Mouse (Mus musculus) neural tube, embryonic 12.5 days (tissue): Measurements from ENCODE around the gene Rnf150. TPM values are rescaled to one million over a fixed set of nuclear protein-coding genes. Genes with fewer than 3 reads are reported as not detected.

Source experiments
- ATAC-seq: fragments of 200-750 bp; cut with Nextera tagmentation; 2 replicates; pipeline ENCODE4 v1.8.0; 2017; ENCODE audit warnings: low read depth, mild to moderate bottlenecking, moderate TSS enrichment, moderate library complexity; ENCODE audit not compliant: low FRiP score
- H3K27ac ChIP-seq: fragments of 300-500 bp; sonication (generic); 2 replicates; pipeline ENCODE4 v1.5.1; 2016
- H3K27me3 ChIP-seq: fragments of 300-500 bp; sonication (generic); replicated peaks from 2 replicates; pipeline ENCODE4 v1.6.1; 2016; ENCODE audit warnings: mild to moderate bottlenecking
- H3K36me3 ChIP-seq: fragments of 300-500 bp; sonication (generic); 2 replicates; pipeline ENCODE4 v1.6.1; 2016; ENCODE audit warnings: mild to moderate bottlenecking
- H3K4me1 ChIP-seq: fragments of 300-500 bp; sonication (generic); 2 replicates; pipeline ENCODE4 v1.6.1; 2016
- H3K4me2 ChIP-seq: fragments of 300-500 bp; sonication (generic); replicated peaks from 2 replicates; pipeline ENCODE4 v1.6.1; 2016; ENCODE audit warnings: mild to moderate bottlenecking
- H3K4me3 ChIP-seq: fragments of 300-500 bp; sonication (generic); 2 replicates; pipeline ENCODE4 v1.5.1; 2016
- H3K9ac ChIP-seq: fragments of 300-500 bp; sonication (generic); 2 replicates; pipeline ENCODE4 v1.6.1; 2016; ENCODE audit warnings: mild to moderate bottlenecking
- H3K9me3 ChIP-seq: fragments of 300-500 bp; sonication (generic); 2 replicates; pipeline ENCODE4 v1.6.1; 2016; ENCODE audit warnings: mild to moderate bottlenecking
- WGBS: fragments of 180-500 bp; shearing (Covaris S2); methylation state at CpG from one replicate; pipeline ENCODE4 v1.1.7; 2016; 5-methylcytosine and 5-hydroxymethylcytosine counted together
- polyA plus RNA-seq: library from polyadenylated mRNA; unstranded; fragments of >200 nt; fragmentation: Nextera tagmentation; extraction: Ambion mirVana; gene quantifications from 2 replicates; pipeline ENCODE4 v1.2.1, GENCODE M21; 2016

The Rnf150 gene
- polyA plus RNA-seq, 1 experiment from 2014 or later = 2.5 TPM

- no peak overlapping the region for H3K27ac ChIP-seq
- no peaks in the 10 kb centered on the region for H3K4me1 ChIP-seq
- no peak overlapping the region for H3K9ac ChIP-seq
- no peaks in the 10 kb centered on the region for H3K36me3 ChIP-seq
- no peaks in the 10 kb centered on the region for H3K9me3 ChIP-seq
- H3K4me2 ChIP-seq = no peak overlapping the region
- ATAC-seq = no peak
- H3K27me3 ChIP-seq = no peaks in the 10 kb centered on the region
- no peak overlapping the region for H3K4me3 ChIP-seq
These were observed 224.4 kb downstream of the Rnf150 start for GRCm38 (mm10) chr8:83087604-83088003.

GRCm38 (mm10) chr8:83088156-83088555 lies 225.0 kb downstream of the Rnf150 start:
- Histone ChIP-seq H3K9me3 (no peaks in the 10 kb centered on the region), H3K27ac (no peak overlapping the region), H3K9ac (no peak overlapping the region), H3K4me3 (no peak overlapping the region), H3K36me3 (no peaks in the 10 kb centered on the region), H3K4me2 (no peak overlapping the region), H3K4me1 (no peaks in the 10 kb centered on the region), H3K27me3 (no peaks in the 10 kb centered on the region)
- ATAC-seq = no peak
- WGBS = 60% methylated on average over 6 of the region's 6 CpGs

- ATAC-seq = peak; percentile 64; the same call in 1 of the 2 replicates
- H3K27ac ChIP-seq = no peak overlapping the region
- no peak overlapping the region for H3K4me3 ChIP-seq
- WGBS = 32% methylated on average over 10 of the region's 10 CpGs
- no peaks in the 10 kb centered on the region for H3K27me3 ChIP-seq
- no peak overlapping the region for H3K9ac ChIP-seq
- no peak overlapping the region for H3K4me2 ChIP-seq
- no peaks in the 10 kb centered on the region for H3K36me3 ChIP-seq
- no peaks in the 10 kb centered on the region for H3K4me1 ChIP-seq
- H3K9me3 ChIP-seq = no peaks in the 10 kb centered on the region
These were observed 226.3 kb downstream of the Rnf150 start for GRCm38 (mm10) chr8:83089336-83089986.

- 78% methylated on average over 4 of the region's 4 CpGs for whole genome bisulfite sequencing
- no peak overlapping the region for H3K4me2 ChIP-seq
- H3K9me3 ChIP-seq = no peaks in the 10 kb centered on the region
- H3K27ac ChIP-seq = no peak overlapping the region
- no peaks in the 10 kb centered on the region for H3K36me3 ChIP-seq
- H3K4me3 ChIP-seq = no peak overlapping the region
- no peaks in the 10 kb centered on the region for H3K4me1 ChIP-seq
- H3K27me3 ChIP-seq = no peaks in the 10 kb centered on the region
- no peak overlapping the region for H3K9ac ChIP-seq
- no peak for ATAC-seq
These were observed 227.3 kb downstream of the Rnf150 start for GRCm38 (mm10) chr8:83090446-83090845.

- Histone ChIP-seq H3K4me1 (no peaks in the 10 kb centered on the region), H3K9me3 (no peaks in the 10 kb centered on the region), H3K4me2 (no peak overlapping the region), H3K4me3 (no peak overlapping the region), H3K27ac (no peak overlapping the region), H3K27me3 (no peaks in the 10 kb centered on the region), H3K9ac (no peak overlapping the region), H3K36me3 (no peaks in the 10 kb centered on the region)
- 56% methylated on average over 1 of the region's 1 CpGs for whole genome bisulfite sequencing
- no peak for ATAC-seq
These were observed 236.9 kb downstream of the Rnf150 start for GRCm38 (mm10) chr8:83100041-83100440.

- Histone ChIP-seq H3K9ac (no peak overlapping the region), H3K36me3 (no peaks in the 10 kb centered on the region), H3K4me3 (no peak overlapping the region), H3K27ac (no peak overlapping the region), H3K9me3 (no peaks in the 10 kb centered on the region), H3K4me2 (no peak overlapping the region), H3K4me1 (no peaks in the 10 kb centered on the region), H3K27me3 (no peaks in the 10 kb centered on the region)
- no peak for ATAC-seq
- WGBS = 67% methylated on average over 7 of the region's 7 CpGs
These were observed 239.9 kb downstream of the Rnf150 start for GRCm38 (mm10) chr8:83102957-83103510.

- Histone ChIP-seq H3K4me1 (no peaks in the 10 kb centered on the region), H3K27ac (no peak overlapping the region), H3K4me2 (no peak overlapping the region), H3K9me3 (no peaks in the 10 kb centered on the region), H3K4me3 (no peak overlapping the region), H3K36me3 (no peaks in the 10 kb centered on the region), H3K27me3 (no peaks in the 10 kb centered on the region), H3K9ac (no peak overlapping the region)
- WGBS = 93% methylated on average over 2 of the region's 2 CpGs
- ATAC-seq = no peak
These were observed 240.8 kb downstream of the Rnf150 start for GRCm38 (mm10) chr8:83103968-83104367.

GRCm38 (mm10) chr8:83109756-83110155 lies 246.6 kb downstream of the Rnf150 start:
- Histone ChIP-seq H3K27me3 (no peaks in the 10 kb centered on the region), H3K27ac (no peak overlapping the region), H3K9me3 (no peaks in the 10 kb centered on the region), H3K4me2 (no peak overlapping the region), H3K4me3 (no peak overlapping the region), H3K36me3 (no peaks in the 10 kb centered on the region), H3K9ac (no peak overlapping the region), H3K4me1 (no peaks in the 10 kb centered on the region)
- ATAC-seq = no peak
- 71% methylated on average over 7 of the region's 7 CpGs for WGBS

- Histone ChIP-seq H3K4me2 (no peak overlapping the region), H3K9me3 (no peaks in the 10 kb centered on the region), H3K36me3 (no peaks in the 10 kb centered on the region), H3K4me3 (no peak overlapping the region), H3K9ac (no peak overlapping the region), H3K4me1 (no peaks in the 10 kb centered on the region), H3K27me3 (no peaks in the 10 kb centered on the region), H3K27ac (no peak overlapping the region)
- no peak for ATAC-seq
- 84% methylated on average over 5 of the region's 5 CpGs for WGBS
These were observed 247.0 kb downstream of the Rnf150 start for GRCm38 (mm10) chr8:83110177-83110576.

- no peaks in the 10 kb centered on the region for H3K4me1 ChIP-seq
- H3K4me3 ChIP-seq = no peak overlapping the region
- no peak overlapping the region for H3K4me2 ChIP-seq
- H3K27me3 ChIP-seq = no peaks in the 10 kb centered on the region
- H3K9ac ChIP-seq = no peak overlapping the region
- no peaks in the 10 kb centered on the region for H3K36me3 ChIP-seq
- 58% methylated on average over 2 of the region's 2 CpGs for WGBS
- no peak for ATAC-seq
- H3K9me3 ChIP-seq = no peaks in the 10 kb centered on the region
- H3K27ac ChIP-seq = no peak overlapping the region
These were observed 271.9 kb downstream of the Rnf150 start for GRCm38 (mm10) chr8:83135086-83135485.

GRCm38 (mm10) chr8:83140068-83140467 lies 276.9 kb downstream of the Rnf150 start:
- H3K36me3 ChIP-seq = no peaks in the 10 kb centered on the region
- H3K4me1 ChIP-seq = no peaks in the 10 kb centered on the region
- no peak overlapping the region for H3K4me2 ChIP-seq
- no peaks in the 10 kb centered on the region for H3K27me3 ChIP-seq
- H3K9me3 ChIP-seq = no peaks in the 10 kb centered on the region
- H3K4me3 ChIP-seq = no peak overlapping the region
- H3K9ac ChIP-seq = no peak overlapping the region
- ATAC-seq = no peak
- H3K27ac ChIP-seq = no peak overlapping the region
- WGBS = 87% methylated on average over 1 of the region's 1 CpGs

- H3K4me1 ChIP-seq = no peaks in the 10 kb centered on the region
- H3K27me3 ChIP-seq = no peaks in the 10 kb centered on the region
- ATAC-seq = no peak
- no peak overlapping the region for H3K4me2 ChIP-seq
- no peak overlapping the region for H3K4me3 ChIP-seq
- 75% methylated on average over 3 of the region's 3 CpGs for WGBS
- H3K9ac ChIP-seq = no peak overlapping the region
- H3K36me3 ChIP-seq = no peaks in the 10 kb centered on the region
- H3K27ac ChIP-seq = no peak overlapping the region
- H3K9me3 ChIP-seq = no peaks in the 10 kb centered on the region
These were observed 277.6 kb downstream of the Rnf150 start for GRCm38 (mm10) chr8:83140701-83141111.
